Mouse (Mus musculus) G1E (cell line): ENCODE data around the gene Pttg1. TPM values are rescaled to one million over a fixed set of nuclear protein-coding genes. Genes with fewer than 3 reads are reported as not detected.

Experiments
- ATAC-seq: 2 replicates; pipeline ENCODE4 v1.8.0; 2016; ENCODE audit warnings: mild to moderate bottlenecking; ENCODE audit not compliant: insufficient number of reproducible peaks, poor library complexity, low FRiP score, severe bottlenecking; ENCODE audit errors: extremely low read depth
- DNase-seq: peaks from one replicate; pipeline ENCODE4 v3.0.0; 2012; ENCODE audit warnings: low spot score
- H3K27me3 ChIP-seq: 2 replicates; pipeline ENCODE4 v1.6.1; 2012; ENCODE audit warnings: mild to moderate bottlenecking, low read length, inconsistent platforms; ENCODE audit not compliant: insufficient read depth
- H3K36me3 ChIP-seq: replicated peaks from 2 replicates; pipeline ENCODE3; 2012; ENCODE audit warnings: mild to moderate bottlenecking, inconsistent platforms
- H3K4me1 ChIP-seq: 2 replicates; pipeline ENCODE4 v1.6.1; 2012; ENCODE audit warnings: low read depth, low read length, inconsistent platforms, mixed read lengths; ENCODE audit not compliant: insufficient read depth
- H3K4me3 ChIP-seq: 2 replicates; pipeline ENCODE4 v1.5.1; 2012; ENCODE audit warnings: low read depth, mild to moderate bottlenecking, inconsistent platforms, low read length, moderate library complexity, mixed read lengths
- H3K9me3 ChIP-seq: replicated peaks from 2 replicates; pipeline ENCODE4 v1.6.1; 2012; ENCODE audit warnings: inconsistent platforms
- CTCF ChIP-seq: IDR thresholded peaks from 2 replicates; pipeline ENCODE4 v1.5.1; 2012; ENCODE audit warnings: low read depth, low read length, inconsistent platforms, mixed read lengths
- GATA1 ChIP-seq: IDR thresholded peaks from 2 replicates; pipeline ENCODE4 v1.6.1; 2012; ENCODE audit warnings: borderline replicate concordance, low read length, inconsistent platforms, mixed read lengths
- GATA2 ChIP-seq: IDR thresholded peaks from 2 replicates; pipeline ENCODE4 v1.6.1; 2012; ENCODE audit warnings: low read depth, low read length, inconsistent platforms, borderline replicate concordance
- POLR2AphosphoS5 ChIP-seq: IDR thresholded peaks from 2 replicates; pipeline ENCODE4 v1.6.1; 2012; ENCODE audit warnings: low read depth, low read length, inconsistent platforms; ENCODE audit not compliant: insufficient replicate concordance
- TAL1 ChIP-seq: conservative IDR thresholded peaks from 2 replicates; pipeline ENCODE4 v1.6.1; 2012; ENCODE audit warnings: low read depth, low read length, inconsistent platforms, mixed read lengths
- polyA plus RNA-seq: library from polyadenylated mRNA; stranded (reverse); fragments of >175 nt; gene quantifications from 2 replicates; pipeline ENCODE4 v1.2.3, GENCODE M21; 2012
- total RNA-seq, 2 experiments: library from RNA; stranded (forward) in 1 of 2; stranded (reverse) in 1 of 2; fragments of 200-1000 nt in 1 of 2; fragments of >200 nt in 1 of 2; fragmentation: Nextera tagmentation in 1 of 2; gene quantifications; 2 replicates each; pipeline ENCODE4 v1.2.3; 2014 to 2017

The Pttg1 gene
- total and polyA plus RNA-seq, 3 experiments: 9.3 to 105 (median 63.5) TPM

DNA sequence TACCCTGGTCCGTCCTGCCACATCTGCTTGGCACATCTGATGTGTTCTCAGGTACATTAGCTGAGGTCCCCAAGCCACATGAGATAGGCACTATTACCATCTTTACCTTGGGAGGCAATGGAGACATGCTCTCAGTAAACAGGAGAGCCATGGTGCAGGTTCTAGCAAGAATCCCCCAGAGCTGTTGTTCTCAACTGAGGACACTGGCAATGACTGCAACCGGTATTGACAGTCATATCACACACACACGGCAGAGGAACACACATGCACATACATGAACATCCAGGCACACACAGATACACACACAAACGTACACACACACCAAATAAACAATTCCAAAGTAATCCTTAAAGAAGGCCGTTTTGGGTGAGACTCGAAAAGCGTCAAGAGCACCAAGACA lies 45.1 kb downstream of the Pttg1 start:
- H3K36me3 ChIP-seq: no peaks in the 10 kb centered on the region
- no peaks in the 10 kb centered on the region for H3K4me1 ChIP-seq
- no peak overlapping the region for H3K4me3 ChIP-seq
- H3K9me3 ChIP-seq: no peaks in the 10 kb centered on the region
- no peak for DNase-seq
- no peak for TF ChIP-seq TAL1
- no peak for TF ChIP-seq GATA2
- no peak for TF ChIP-seq CTCF
- TF ChIP-seq GATA1: no peak
- TF ChIP-seq POLR2AphosphoS5: no peak
- ATAC-seq: no peak
- peaks cover 10% of the 10 kb centered on the region for H3K27me3 ChIP-seq

DNA sequence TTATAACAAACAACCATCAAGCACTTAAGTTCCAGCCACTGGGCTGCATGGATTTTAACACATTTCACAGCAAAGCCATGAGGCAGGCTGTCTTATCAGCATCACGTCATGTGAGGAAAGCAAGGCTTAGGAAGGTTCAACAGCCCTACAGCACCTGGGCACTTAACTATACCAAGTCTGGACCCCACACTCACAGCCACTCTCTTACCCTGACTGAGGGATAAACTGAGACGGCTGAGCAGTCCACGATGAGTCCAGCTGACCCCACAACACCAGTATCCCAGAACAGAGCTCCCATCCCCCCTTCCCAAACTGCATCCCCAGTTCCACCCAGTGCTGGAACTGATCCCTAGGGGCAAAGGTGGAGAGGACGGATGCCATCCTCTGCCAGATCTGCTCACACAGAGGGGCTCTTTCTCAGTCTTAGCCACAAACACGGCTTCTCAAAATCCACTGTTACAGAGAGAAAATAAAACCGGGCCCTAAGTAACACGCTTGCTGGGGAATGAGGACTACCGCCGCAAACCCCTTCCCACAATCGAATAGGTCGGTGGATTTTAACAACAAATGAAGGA lies 46.1 kb downstream of the Pttg1 start:
- no peak for ATAC-seq
- Histone ChIP-seq H3K4me1 (no peaks in the 10 kb centered on the region), H3K4me3 (no peak overlapping the region), H3K36me3 (no peaks in the 10 kb centered on the region), H3K27me3 (0 out of 2 replicates have a peak, but pooled peaks cover 2% of the 10 kb centered on the region), H3K9me3 (no peaks in the 10 kb centered on the region)
- TF ChIP-seq POLR2AphosphoS5 (no peak), TAL1 (no peak), GATA2 (no peak), GATA1 (no peak), CTCF (no peak)
- no peak for DNase-seq

DNA sequence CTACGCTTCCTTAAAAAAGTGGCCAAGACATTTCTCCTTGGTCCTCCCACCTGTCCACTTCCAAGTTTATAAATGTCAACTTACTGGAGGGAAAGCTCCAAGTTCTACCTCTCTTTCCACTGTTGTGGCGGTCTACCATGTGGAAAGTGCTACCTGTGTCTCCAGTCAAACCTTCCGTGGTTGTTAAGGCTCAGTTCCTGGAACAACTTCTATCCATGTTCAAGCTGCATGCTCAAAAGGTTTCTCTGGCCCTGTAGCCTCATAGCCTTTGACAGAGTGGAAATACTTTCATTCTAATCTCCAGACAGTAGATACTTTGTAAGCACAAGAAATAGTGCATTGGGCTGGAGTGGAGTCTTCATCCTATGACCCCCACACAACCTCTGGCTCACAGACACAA lies 46.6 kb downstream of the Pttg1 start:
- TF ChIP-seq GATA1 (no peak), CTCF (no peak), POLR2AphosphoS5 (no peak), TAL1 (no peak), GATA2 (no peak)
- Histone ChIP-seq H3K4me1 (no peaks in the 10 kb centered on the region), H3K4me3 (no peak overlapping the region), H3K9me3 (no peaks in the 10 kb centered on the region), H3K36me3 (no peaks in the 10 kb centered on the region), H3K27me3 (no peaks in the 10 kb centered on the region; the same call in 1 of the 2 replicates)
- DNase-seq (no peak), ATAC-seq (no peak)

DNA sequence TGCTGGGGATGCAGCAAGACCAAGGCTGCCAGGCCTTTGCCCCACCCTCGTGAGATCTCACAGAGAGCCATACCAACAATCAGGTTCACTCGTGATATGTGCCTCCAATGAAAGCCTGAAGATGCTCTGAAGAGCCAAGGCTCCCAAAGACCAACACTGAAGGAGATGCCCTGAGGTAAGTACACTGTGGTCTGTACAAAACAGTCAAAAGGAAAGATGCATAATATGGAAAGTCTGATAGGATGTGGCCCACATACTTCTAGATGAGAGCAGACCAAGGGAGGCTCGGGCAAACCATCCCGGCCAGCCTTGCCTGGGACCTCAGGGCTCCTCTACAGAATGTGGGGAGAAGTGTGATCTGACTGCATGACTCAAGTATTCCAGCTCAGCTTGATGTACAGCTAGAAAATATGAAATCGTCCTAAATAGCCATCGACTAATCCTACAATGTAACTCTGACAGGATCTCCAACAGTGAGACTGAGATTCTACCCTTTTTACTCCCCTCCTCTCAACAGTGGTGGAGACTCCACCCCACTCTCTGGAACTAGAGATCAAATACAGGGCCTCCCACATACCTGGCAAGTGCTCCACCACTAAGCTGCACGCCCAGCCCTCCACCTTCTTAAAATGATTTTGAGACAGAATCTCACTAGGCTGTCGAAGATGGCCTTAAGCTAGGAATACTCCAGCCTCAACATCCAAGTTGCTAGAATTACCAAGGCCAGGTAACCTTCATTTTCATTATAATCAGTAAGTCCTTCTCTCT lies 48.8 kb downstream of the Pttg1 start:
- Histone ChIP-seq H3K27me3 (no peaks in the 10 kb centered on the region; the same call in 1 of the 2 replicates), H3K9me3 (no peaks in the 10 kb centered on the region), H3K4me3 (no peak overlapping the region), H3K4me1 (no peaks in the 10 kb centered on the region), H3K36me3 (no peaks in the 10 kb centered on the region)
- no peak for ATAC-seq
- TF ChIP-seq TAL1: no peak
- TF ChIP-seq GATA1: no peak
- TF ChIP-seq CTCF: no peak
- TF ChIP-seq GATA2: no peak
- no peak for DNase-seq

DNA sequence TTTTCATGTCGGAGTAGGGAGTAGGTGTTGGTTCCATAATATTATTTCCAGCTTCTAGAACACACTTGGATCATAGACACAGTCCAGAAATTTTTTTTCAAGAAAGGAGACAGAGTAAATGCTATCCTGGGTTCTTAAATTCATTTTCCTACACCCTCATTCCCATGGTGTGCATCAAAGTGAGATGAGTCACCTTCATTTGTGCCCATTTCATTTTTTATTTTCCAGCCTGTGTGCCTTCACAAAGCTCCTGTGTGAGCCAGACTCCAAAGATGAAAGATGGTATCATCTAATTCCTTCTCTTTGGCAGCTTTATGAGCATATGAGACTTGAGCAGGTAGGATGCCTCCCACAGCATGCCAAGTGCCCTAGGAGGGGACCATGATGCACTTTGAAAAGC lies 49.5 kb downstream of the Pttg1 start:
- H3K4me3 ChIP-seq: no peak overlapping the region
- H3K27me3 ChIP-seq: no peaks in the 10 kb centered on the region; the same call in 1 of the 2 replicates
- no peak for ATAC-seq
- TF ChIP-seq GATA1 (no peak), CTCF (no peak), POLR2AphosphoS5 (no peak), TAL1 (no peak), GATA2 (no peak)
- no peaks in the 10 kb centered on the region for H3K9me3 ChIP-seq
- no peak for DNase-seq
- no peaks in the 10 kb centered on the region for H3K4me1 ChIP-seq
- H3K36me3 ChIP-seq: no peaks in the 10 kb centered on the region

DNA sequence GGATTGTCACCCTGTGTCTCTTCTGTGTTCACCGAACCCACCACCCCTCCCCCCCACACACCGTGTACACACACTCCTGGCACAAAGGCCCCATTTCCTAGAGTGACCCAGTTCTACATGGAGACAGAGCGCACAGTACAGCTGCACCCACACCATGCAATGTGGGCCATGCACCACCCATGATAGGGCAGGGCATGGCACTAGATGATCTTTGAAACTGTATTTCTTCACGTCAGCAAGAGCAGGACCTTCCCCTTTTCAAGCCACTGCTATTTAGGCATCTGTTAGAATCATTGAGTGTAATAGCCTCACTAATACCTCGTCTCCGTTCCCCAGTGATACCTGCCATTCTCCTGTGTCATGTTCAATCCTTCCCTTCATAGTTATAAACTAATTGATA lies 51.1 kb downstream of the Pttg1 start:
- Histone ChIP-seq H3K4me1 (no peaks in the 10 kb centered on the region), H3K36me3 (no peaks in the 10 kb centered on the region), H3K27me3 (no peaks in the 10 kb centered on the region; the same call in 1 of the 2 replicates), H3K4me3 (no peak overlapping the region), H3K9me3 (no peaks in the 10 kb centered on the region)
- no peak for TF ChIP-seq POLR2AphosphoS5
- TF ChIP-seq GATA1: no peak
- TF ChIP-seq CTCF: no peak
- TF ChIP-seq GATA2: no peak
- TF ChIP-seq TAL1: no peak
- ATAC-seq (no peak), DNase-seq (no peak)
